Mouse (Mus musculus) left cerebral cortex, postnatal 4 days (tissue): ENCODE measurements around the gene Gm10775. TPM values are rescaled to one million over a fixed set of nuclear protein-coding genes. Genes with fewer than 3 reads are reported as not detected.

Source experiments
- DNase-seq: peaks from one replicate; pipeline ENCODE4 v3.0.0-alpha.2; 2022
- intact Hi-C: fragments of 180-260 bp; cut with DNase I; formaldehyde crosslinking; loops from one replicate; pipeline ENCODE4 v1.15.1; 2025
- total RNA-seq, 2 experiments: library from RNA; stranded (reverse); gene quantifications; 2 replicates each; pipeline ENCODE4 v1.2.3; 2021

Gene Gm10775
- under 1 TPM in 1 of 2 experiments, not detected in 1; 0.68 TPM for total RNA-seq

- no peak for DNase-seq
- intact Hi-C loops: no loop called here
Measured at GRCm38 (mm10) chr13:65259239-65259638, at the start of gene Gm10775. Gm10775 (plus strand) TSS chr13:65259539.

DNA sequence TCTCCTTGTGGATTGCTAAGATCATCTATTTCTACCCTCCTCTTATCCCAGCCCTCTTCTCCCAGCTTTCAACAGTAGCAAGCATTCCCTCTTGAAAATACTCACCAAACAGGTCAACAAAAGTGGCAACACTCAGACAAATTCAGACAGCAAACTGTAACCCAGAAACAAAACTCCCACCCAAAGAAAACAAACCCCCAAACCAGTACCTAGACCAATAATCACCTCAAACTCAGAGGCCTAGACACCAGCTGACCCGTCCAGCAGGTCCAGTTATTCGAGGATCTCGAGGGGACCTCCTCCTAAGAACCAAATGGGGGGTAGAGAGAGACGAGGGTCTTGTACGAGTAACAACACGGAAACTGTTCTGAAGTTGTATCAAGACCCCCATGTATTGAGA, 33.4 kb upstream of the Gm10775 start:
- intact Hi-C loops: no loop called here
- DNase-seq: no peak

GRCm38 (mm10) chr13:65226657-65227056, 32.7 kb upstream of the Gm10775 start:
- intact Hi-C loops: no loop called here

DNA sequence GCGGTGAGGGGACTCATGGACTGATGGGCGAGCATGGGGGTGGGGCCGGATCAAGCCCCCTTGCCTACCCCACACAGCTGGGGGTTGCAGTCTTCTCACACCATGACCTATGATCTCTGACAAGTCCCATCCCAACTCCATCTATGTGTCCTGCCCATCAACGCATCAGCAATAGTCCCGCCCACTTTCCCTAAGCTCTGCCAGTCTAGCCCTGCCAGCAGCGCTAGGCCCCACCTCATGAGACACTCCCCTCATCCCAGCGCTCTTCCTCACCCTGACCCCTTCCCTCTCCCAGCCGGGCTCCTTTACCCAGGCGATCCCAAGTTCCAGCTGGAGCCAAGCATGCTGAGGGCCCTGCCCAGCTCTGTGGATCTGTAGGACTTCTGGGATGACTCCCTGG, 22.1 kb upstream of the Gm10775 start:
- intact Hi-C loops: no loop called here
- DNase-seq: no peak

More at GRCm38 (mm10) chr13:65226657-65227056, 32.7 kb upstream of the Gm10775 start:
- DNase-seq: no peak

GRCm38 (mm10) chr13:65240509-65241098, 18.7 kb upstream of the Gm10775 start:
- intact Hi-C loops: loop anchor here (10.0 kb wide), 2 partner anchors 796 to 916 kb away; no protein-coding TSS in a partner anchor
- peak; percentile 98 for DNase-seq

GRCm38 (mm10) chr13:65241099-65241626, 18.2 kb upstream of the Gm10775 start:
- peak; percentile 96 for DNase-seq
- intact Hi-C loops: loop anchor here (10.0 kb wide), 2 partner anchors 796 to 916 kb away; no protein-coding TSS in a partner anchor

- peak; percentile 33 for DNase-seq
- intact Hi-C loops: loop anchor here (10.0 kb wide), 2 partner anchors 797 to 917 kb away; no protein-coding TSS in a partner anchor
Measured at GRCm38 (mm10) chr13:65241627-65242318, 17.6 kb upstream of the Gm10775 start.

GRCm38 (mm10) chr13:65242319-65242787, 17.0 kb upstream of the Gm10775 start:
- intact Hi-C loops: loop anchor here (10.0 kb wide), 2 partner anchors 798 to 918 kb away; no protein-coding TSS in a partner anchor
- peak; percentile 11 for DNase-seq

- DNase-seq: no peak
- intact Hi-C loops: loop anchor here (10.0 kb wide), 2 partner anchors 798 to 918 kb away; no protein-coding TSS in a partner anchor
Measured at GRCm38 (mm10) chr13:65243273-65243672, 16.1 kb upstream of the Gm10775 start.

DNA sequence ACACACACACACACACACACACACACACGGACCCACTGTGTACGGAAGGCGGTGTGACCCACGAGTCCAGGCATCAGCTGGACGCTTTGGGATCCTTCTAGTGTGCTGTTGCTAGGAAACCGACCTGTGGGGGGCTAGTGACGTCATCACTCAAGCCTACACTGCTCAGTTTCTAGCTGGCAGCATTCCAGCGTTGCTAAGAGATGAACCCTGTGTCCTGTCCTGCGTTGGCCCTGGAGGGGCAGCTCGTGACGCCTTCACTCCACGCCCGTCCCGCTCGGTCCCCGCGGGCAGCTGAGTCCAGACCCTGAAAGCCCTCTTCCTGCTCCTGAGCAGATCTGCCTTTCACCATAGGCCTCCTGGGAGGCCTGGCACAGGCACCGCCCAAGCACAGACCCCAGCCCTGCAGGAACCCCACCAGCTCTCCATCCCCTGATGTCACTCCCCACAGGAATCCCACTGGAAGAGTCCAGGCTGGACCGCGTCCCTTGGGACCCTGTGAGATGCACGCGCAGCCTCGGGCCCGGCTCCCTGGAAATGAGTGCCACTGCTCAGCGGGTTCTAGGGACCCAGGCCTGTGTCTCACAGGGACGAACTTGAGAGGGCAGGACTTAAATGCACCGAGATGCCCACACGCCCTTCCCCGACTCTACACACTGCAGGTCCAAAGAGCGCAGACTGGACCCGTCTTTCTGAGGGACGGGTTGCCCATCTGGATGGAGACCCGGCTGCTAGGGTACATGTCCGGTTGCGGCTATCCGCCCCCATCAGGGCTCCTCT, 974 bp upstream of the Gm10775 start:
- intact Hi-C loops: no loop called here
- DNase-seq: peak; percentile 76

- intact Hi-C loops: no loop called here
- no peak for DNase-seq
Measured at GRCm38 (mm10) chr13:65262086-65262485, 2.7 kb downstream of the Gm10775 start.

DNA sequence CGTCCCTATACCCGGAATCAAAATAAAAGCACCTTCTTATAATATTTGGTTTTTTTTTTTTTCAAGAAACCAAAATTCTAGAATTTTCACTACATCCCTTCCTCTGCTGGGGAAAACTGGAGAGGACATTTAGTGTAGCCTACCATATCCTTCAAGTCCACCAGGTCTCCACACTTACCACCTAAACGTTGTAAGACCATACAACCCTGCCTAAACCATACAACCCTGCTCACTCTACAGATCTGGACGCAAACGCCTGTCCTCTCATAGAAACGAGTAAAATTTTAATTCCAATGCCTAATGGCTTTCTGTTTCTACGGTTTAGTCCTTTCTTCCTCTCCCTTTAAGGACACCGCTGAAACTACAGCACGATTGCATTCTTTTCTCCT, 18.6 kb downstream of the Gm10775 start:
- intact Hi-C loops: no loop called here
- DNase-seq: no peak

DNA sequence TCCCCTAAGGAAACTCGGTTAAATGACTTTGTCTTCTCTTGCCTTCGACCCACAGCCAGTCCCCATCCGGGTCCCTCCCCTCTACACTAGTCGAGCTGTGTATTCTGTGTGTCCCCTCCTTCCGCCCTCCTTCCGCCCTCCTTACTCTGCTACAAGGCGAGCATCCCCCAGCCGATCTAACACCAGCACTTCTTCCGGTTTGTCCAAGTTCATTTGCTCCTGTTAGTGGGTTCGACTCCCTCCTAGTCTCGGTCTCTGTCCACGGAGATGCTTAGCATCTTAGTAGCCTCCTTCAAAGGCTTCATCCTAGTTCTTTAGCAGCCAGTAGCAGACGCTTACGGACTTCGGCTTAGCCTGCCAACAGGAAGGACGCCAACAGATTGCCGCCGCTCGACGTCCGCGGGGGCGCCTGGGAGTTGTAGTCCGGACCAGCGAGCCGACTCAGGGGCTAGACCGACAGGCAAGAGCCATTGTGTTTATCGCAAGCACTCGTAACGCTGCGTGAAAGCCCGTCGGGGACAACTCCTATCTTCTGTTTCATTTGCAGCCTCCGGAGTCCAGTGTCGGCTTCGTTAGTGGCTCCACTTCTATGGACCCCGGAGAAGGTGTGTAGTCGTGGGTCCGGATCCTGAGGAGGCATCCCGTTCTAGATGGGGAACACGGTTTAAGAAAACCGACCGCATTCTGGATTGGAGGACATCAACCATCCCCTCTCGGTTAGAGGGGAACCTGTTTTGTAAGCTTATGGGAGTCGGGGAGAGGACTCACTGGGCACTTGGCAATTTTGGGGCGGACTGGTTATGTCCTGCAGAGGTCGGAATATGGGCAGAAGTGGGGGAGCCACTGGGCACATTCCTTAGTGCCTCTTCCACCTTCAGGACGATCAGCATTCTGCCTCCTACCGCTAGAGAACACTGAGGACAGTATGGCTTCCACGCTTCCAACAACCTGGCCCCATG, 19.3 kb downstream of the Gm10775 start, which contains the start of gene Zfp369:
Gene Zfp369 (plus strand): TSS at position 432 of the 959 bp plus-strand sequence.
- peak; percentile 95 for DNase-seq
- intact Hi-C loops: no loop called here

- intact Hi-C loops: no loop called here
- DNase-seq: no peak
Measured at GRCm38 (mm10) chr13:65286771-65287170, 27.4 kb downstream of the Gm10775 start.

GRCm38 (mm10) chr13:65296354-65296753, 37.0 kb downstream of the Gm10775 start:
- intact Hi-C loops: no loop called here
- no peak for DNase-seq
